Mouse (Mus musculus) brain, embryonic 14.5 days (tissue): ENCODE results near the gene Hipk1. TPM values are rescaled to one million over a fixed set of nuclear protein-coding genes. Genes with fewer than 3 reads are reported as not detected.

Experiments
- DNase-seq: peaks from one replicate; pipeline ENCODE4 v3.0.0-alpha.2; 2011; ENCODE audit warnings: low read depth
- CTCF ChIP-seq: fragments of 200-500 bp; IDR thresholded peaks from 2 replicates; pipeline ENCODE4 v1.5.1; 2012; ENCODE audit warnings: inconsistent platforms, mild to moderate bottlenecking, moderate library complexity, borderline replicate concordance; ENCODE audit not compliant: insufficient read depth, insufficient read length; ENCODE audit errors: extremely low read depth
- POLR2A ChIP-seq: fragments of 200-500 bp; IDR thresholded peaks from 2 replicates; pipeline ENCODE4 v1.6.1; 2012; ENCODE audit warnings: mild to moderate bottlenecking, inconsistent platforms, borderline replicate concordance; ENCODE audit not compliant: poor library complexity, insufficient read depth, insufficient read length, severe bottlenecking; ENCODE audit errors: extremely low read depth
- polyA plus RNA-seq: library from polyadenylated mRNA; depleted of rRNA; stranded (reverse); fragments of >200 nt; gene quantifications from 2 replicates; pipeline ENCODE4 v1.2.3, GENCODE M21; 2012

Hipk1 gene
- polyA plus RNA-seq, 1 experiment: 45.8 TPM

DNA sequence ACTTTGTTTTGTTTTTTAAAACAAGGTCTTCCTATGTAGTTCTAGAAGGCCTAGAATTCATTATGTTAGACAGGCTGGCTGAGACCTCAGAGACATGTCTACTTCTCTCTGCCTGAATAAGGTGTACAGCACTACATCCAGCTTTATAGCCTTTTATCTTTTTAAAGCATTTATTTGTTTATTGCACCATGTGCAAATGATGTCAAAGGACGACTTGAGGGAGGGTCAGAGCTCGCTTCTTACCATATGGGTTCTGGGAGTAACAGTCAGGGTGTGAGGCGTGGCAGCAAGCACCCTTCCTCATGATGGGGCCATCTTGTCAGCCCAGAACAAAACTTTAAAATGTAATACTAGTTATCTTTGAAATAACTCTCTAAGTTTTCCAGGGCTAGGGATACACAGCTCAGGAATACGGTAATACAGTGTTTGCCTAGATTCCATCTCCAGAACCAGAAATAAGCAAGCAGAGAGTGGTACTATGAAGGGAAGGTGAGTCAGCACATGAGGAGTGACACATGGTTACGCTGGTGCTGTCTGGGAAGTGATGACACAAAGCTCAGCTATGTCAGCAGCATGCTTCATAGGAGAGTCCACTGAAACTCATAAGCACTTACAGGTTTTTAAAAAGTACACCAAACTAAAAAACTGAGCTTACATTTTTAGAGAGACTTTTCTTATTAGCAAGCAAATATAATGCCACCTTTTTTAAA, 31.9 kb downstream of the Hipk1 start:
- DNase-seq: no peak

GRCm38 (mm10) chr3:103758456-103758855, 32.9 kb downstream of the Hipk1 start:
- TF ChIP-seq CTCF: no peak
- no peak for TF ChIP-seq POLR2A
- no peak for DNase-seq

More for the DNA sequence above, 31.9 kb downstream of the Hipk1 start:
- TF ChIP-seq POLR2A (no peak), CTCF (no peak)

- no peak for DNase-seq
- TF ChIP-seq CTCF (no peak), POLR2A (no peak)
Observed at GRCm38 (mm10) chr3:103756920-103757319, 34.4 kb downstream of the Hipk1 start.

DNA sequence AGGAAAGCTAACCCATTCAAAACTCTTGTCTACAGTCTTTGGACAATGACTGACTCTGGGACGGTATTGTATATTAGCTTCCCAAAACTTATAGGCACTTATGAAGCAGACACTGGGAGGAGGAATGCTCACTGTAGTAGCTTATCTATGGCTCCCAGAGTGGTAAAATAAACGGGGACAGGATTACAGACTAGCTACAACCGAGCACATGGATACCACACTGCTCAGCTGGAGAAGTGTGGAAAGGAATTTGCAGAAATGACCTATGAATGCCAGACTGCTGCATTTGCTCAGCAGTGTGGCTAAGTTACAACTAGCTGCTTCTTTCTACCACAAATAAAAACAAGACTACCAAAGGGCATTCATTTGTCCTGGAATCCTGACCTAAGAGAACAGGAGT, 36.0 kb downstream of the Hipk1 start:
- no peak for TF ChIP-seq CTCF
- TF ChIP-seq POLR2A: no peak
- no peak for DNase-seq

- no peak for TF ChIP-seq POLR2A
- TF ChIP-seq CTCF: no peak
- no peak for DNase-seq
Observed at GRCm38 (mm10) chr3:103751558-103751957, 39.8 kb downstream of the Hipk1 start.

GRCm38 (mm10) chr3:103746711-103747110, 44.7 kb downstream of the Hipk1 start:
- TF ChIP-seq POLR2A (no peak), CTCF (no peak)
- no peak for DNase-seq

DNA sequence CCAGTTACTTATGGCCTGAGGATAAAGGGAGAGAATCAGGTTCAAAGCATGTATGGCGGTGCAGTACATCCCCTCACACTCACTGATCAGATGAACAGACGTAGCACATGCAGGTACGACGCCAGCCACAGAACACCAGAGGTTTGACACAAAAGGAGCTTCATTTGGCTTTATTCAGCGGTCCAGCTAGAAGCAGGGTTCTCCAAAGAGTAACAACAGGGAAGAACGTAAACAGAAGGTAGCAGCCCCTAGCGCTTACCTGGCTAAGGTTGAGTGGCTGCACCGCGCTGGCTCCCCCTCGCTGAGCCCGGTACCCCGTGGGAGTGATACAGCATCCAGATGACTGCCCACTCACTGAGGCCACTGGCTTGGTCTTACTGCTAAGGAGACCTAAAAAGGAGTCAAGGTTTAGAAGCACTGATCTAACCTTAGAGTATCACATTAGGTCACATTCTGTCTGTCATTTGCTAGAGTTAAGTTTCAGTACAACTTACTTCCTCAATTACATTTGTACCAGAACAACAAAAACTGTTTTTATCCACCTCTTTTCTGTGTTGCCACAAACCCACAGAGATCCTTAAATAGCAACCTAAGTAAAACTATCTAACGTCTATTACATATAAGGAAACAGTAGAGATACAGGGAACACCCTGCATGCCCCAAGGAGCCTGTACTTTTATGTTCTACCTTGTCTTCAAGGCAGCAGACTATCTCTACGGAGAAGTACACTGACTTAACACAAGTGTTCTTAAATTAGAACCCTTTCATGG, 46.2 kb downstream of the Hipk1 start:
- DNase-seq: no peak
- TF ChIP-seq CTCF (no peak), POLR2A (no peak)

DNA sequence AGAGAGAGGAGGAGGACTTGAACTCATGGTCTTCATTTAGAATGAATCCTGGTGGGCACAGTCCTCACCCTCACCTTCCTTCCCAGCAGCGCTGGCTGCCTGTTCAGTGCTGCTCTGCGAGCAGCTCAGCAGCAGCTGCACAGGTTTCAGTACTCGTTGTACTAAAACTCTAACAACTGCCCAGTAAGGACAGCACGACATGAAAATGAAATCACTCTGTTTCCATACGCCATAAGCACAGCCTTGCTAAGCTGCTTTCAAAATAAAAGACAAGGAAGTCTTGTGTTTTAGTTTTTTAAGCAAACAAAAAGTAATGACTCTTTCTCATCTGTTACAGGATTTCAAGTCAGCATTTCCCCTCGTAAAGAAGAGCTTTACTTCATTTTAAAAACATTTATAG, 48.2 kb downstream of the Hipk1 start:
- DNase-seq: no peak
- no peak for TF ChIP-seq POLR2A
- no peak for TF ChIP-seq CTCF

- TF ChIP-seq CTCF: peak; percentile 46; the same call in 1 of the 2 replicates
- TF ChIP-seq POLR2A: no peak
Observed at GRCm38 (mm10) chr3:103740342-103740741, 51.0 kb downstream of the Hipk1 start.

GRCm38 (mm10) chr3:103739329-103739728, 52.0 kb downstream of the Hipk1 start, which contains the start of gene Gm10964:
Gm10964 (plus strand) TSS chr3:103739366.
- TF ChIP-seq POLR2A: no peak
- no peak for DNase-seq

More at GRCm38 (mm10) chr3:103740342-103740741, 51.0 kb downstream of the Hipk1 start:
- peak; percentile 14 for DNase-seq

DNA sequence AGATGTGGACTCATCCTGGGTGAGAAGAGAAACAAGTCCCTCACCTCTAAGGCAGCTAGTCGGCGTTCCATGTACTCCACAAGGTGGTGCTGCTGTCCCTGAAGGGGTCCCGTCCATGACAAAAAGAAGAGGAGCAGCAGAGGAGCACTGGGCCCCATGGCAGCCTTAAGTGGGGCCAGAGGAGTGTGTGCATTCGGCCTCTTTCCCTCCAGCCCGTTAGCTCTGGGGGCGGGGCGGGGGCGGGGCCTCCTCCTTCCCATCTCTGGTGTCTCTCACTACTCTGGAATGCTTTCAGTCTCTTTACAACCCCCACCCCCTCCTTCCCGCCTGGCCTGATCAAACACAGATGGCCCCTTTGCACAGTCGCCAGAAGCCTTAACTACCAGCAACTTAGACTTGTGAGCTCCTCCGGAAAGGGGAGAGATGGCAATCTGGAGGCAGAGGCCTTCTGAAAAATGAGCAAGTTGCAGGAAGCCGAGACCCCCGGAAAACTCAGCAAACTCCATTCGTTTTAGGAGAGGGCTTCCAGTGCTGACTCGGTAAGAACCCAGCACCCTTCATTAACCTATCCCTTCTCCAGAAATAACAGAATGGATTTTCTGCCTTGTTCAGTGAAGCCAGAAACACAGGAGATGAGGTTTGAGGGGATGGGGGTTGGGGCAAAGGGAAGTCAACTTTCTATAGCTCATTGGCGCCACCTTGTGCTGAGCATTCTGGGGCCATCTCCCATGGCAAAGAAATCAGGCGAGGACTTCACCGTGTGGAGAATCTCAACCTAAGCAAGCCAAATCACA, 53.4 kb downstream of the Hipk1 start, which contains the start of gene Olfml3:
Olfml3 (minus strand) TSS at position 224 of the 794 bp plus-strand sequence.
- DNase-seq: peak; percentile 94
- TF ChIP-seq POLR2A: no peak
- TF ChIP-seq CTCF: peak; percentile 94

GRCm38 (mm10) chr3:103737061-103737754, 54.2 kb downstream of the Hipk1 start:
- no peak for TF ChIP-seq CTCF
- TF ChIP-seq POLR2A: no peak
- DNase-seq: peak; percentile 70
